Mouse (Mus musculus): Measurements from ENCODE around the gene Jag1. TPM values are rescaled to one million over a fixed set of nuclear protein-coding genes. Genes with fewer than 3 reads are reported as not detected.

The Jag1 gene
- total and polyA plus RNA-seq, 3 experiments = 0.42 TPM; not detected in 2

DNA sequence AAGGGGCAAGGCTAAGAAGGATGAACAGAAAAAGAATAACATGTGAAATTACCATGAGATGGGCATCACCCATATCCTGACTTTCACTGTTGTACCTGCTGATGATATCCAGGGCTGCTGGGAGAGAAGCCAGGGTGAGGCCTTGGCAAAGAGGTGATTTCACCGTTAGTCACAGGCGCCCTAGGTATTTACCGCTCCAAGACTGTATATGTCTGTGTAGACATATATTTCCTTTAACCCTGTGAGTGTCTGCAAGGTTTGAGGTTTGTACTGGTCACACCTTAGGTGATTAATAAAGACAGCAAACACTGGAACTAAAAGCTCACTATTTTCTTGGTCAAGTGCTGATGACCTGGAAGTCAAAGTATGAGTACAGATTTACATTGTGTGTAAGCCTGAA is 34.5 kb upstream of the Jag1 start:
- no peaks in the 10 kb centered on the region for H3K79me2 ChIP-seq (ENCODE audit: control insufficient read depth, insufficient read depth, low read length, poor library complexity)
- DNase-seq (ENCODE audit: low read depth, low spot score) = no peak
- no peak overlapping the region for H3K27ac ChIP-seq (ENCODE audit: control insufficient read depth, low read depth, low read length)
- no peak overlapping the region for H3K4me3 ChIP-seq (ENCODE audit: control insufficient read depth in 1 of 2, insufficient read depth in 1 of 2, low read depth in 2 of 2, low read length in 2 of 2)
- no peaks in the 10 kb centered on the region for H3K27me3 ChIP-seq (ENCODE audit: control insufficient read depth in 1 of 2, insufficient read depth in 2 of 2, low read length in 2 of 2)
- no peak for TF ChIP-seq ELF1 (IDR thresholded peaks at IDR 0.05; ENCODE audit: low read depth, low read length)
- no peak for TF ChIP-seq UBTF (IDR thresholded peaks at IDR 0.05; ENCODE audit: borderline replicate concordance, insufficient read depth, low read depth, low read length)
- no peak for TF ChIP-seq USF1 (IDR thresholded peaks at IDR 0.05; ENCODE audit: low read depth, low read length)
- no peak for TF ChIP-seq ZMIZ1 (IDR thresholded peaks at IDR 0.05; ENCODE audit: low read depth, low read length)
- no peak overlapping the region for H3K9ac ChIP-seq (ENCODE audit: control insufficient read depth, low read depth, low read length, poor library complexity, severe bottlenecking)
- H3K36me3 ChIP-seq (ENCODE audit: control insufficient read depth in 1 of 2, insufficient read depth in 2 of 2, low read length in 2 of 2) = no peaks in the 10 kb centered on the region
- H3K9me3 ChIP-seq (replicated peaks; ENCODE audit: insufficient read depth, low read length) = no peaks in the 10 kb centered on the region
- no peaks in the 10 kb centered on the region for H3K4me1 ChIP-seq (ENCODE audit: control insufficient read depth in 1 of 2, insufficient read depth in 2 of 2, low read length in 2 of 2)

DNA sequence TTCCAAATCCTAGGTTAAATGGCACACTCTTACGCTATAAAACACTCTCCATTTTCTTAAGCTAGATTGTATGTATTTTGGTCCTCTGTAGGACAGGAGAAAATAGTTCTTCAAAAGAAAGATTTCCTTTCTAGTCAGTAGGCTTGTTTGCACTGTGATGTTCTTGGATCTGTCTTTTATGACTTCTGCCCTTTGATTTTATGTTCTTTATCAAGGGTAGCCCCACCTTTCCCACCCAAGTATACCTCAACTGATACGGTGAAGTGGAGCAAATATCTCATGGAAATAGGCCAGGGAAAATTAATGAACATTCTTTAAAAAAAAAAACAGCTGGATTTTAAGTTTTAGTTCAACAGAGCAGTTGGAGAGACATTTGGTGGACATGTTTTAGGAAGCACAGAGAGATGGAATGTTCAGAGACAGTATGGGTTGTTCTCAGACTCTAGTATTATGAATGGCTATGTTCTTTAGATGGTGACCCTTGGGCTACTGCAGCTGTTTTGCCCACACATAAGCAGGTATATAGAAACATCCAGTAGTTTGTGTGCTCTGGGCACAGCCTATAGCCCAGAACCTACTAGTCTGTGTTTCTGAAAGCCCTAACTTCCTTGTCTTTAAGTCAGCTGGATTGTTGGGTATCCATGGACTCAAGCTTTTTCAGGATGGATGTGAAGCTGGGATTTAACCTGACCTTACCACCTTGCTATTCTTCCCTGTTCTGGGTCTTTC is 30.7 kb upstream of the Jag1 start:
- Histone ChIP-seq H3K79me2 (ENCODE audit: control insufficient read depth, insufficient read depth, low read length, poor library complexity) (no peaks in the 10 kb centered on the region), H3K4me3 (ENCODE audit: control insufficient read depth in 1 of 2, insufficient read depth in 1 of 2, low read depth in 2 of 2, low read length in 2 of 2) (no peak overlapping the region), H3K4me1 (ENCODE audit: control insufficient read depth in 1 of 2, insufficient read depth in 2 of 2, low read length in 2 of 2) (no peaks in the 10 kb centered on the region), H3K27me3 (ENCODE audit: control insufficient read depth in 1 of 2, insufficient read depth in 2 of 2, low read length in 2 of 2) (no peaks in the 10 kb centered on the region), H3K27ac (ENCODE audit: control insufficient read depth, low read depth, low read length) (no peak overlapping the region), H3K36me3 (ENCODE audit: control insufficient read depth in 1 of 2, insufficient read depth in 2 of 2, low read length in 2 of 2) (no peaks in the 10 kb centered on the region), H3K9ac (ENCODE audit: control insufficient read depth, low read depth, low read length, poor library complexity, severe bottlenecking) (no peak overlapping the region), H3K9me3 (replicated peaks; ENCODE audit: insufficient read depth, low read length) (no peaks in the 10 kb centered on the region)
- no peak for TF ChIP-seq JUND (IDR thresholded peaks at IDR 0.05; ENCODE audit: low read depth, low read length)
- no peak for TF ChIP-seq USF2 (IDR thresholded peaks at IDR 0.05; ENCODE audit: borderline replicate concordance in 1 of 2, insufficient read depth in 1 of 2, low read depth in 1 of 2, low read length in 2 of 2)
- no peak for TF ChIP-seq ZKSCAN1 (IDR thresholded peaks at IDR 0.05; ENCODE audit: low read depth, low read length)
- no peak for TF ChIP-seq NELFE (IDR thresholded peaks at IDR 0.05; ENCODE audit: low read depth, low read length)
- TF ChIP-seq MXI1 (IDR thresholded peaks at IDR 0.05; ENCODE audit: low read depth, low read length) = no peak
- no peak for TF ChIP-seq SIN3A (IDR thresholded peaks at IDR 0.05; ENCODE audit: low read length)
- no peak for TF ChIP-seq MAX (IDR thresholded peaks at IDR 0.05; ENCODE audit: low read length)
- TF ChIP-seq CTCF (IDR thresholded peaks at IDR 0.05 in 2 of 3, conservative IDR thresholded peaks at IDR 0.05 in 1 of 3; ENCODE audit: control insufficient read depth in 1 of 3, insufficient read depth in 1 of 3, low read depth in 2 of 3, low read length in 3 of 3, poor library complexity in 1 of 3, severe bottlenecking in 1 of 3) = no peak
- TF ChIP-seq POLR2AphosphoS5 (IDR thresholded peaks at IDR 0.05; ENCODE audit: borderline replicate concordance, low read depth, low read length) = no peak
- no peak for TF ChIP-seq USF1 (IDR thresholded peaks at IDR 0.05; ENCODE audit: low read depth, low read length)
- no peak for TF ChIP-seq CHD2 (IDR thresholded peaks at IDR 0.05; ENCODE audit: low read length)
- TF ChIP-seq CHD1 (IDR thresholded peaks at IDR 0.05; ENCODE audit: low read depth, low read length) = no peak
- DNase-seq (ENCODE audit: low read depth, low spot score) = no peak
